Mouse (Mus musculus) MEL-GATA-1-ER (cell line): ENCODE measurements at regions not wholly inside any gene's neighbourhood (a gene's known extent, or its start where the extent isn't known, plus 50 kb on each side); places are given as distances from the start of the nearest gene placed in this dataset.

Experiments used
- DNase-seq: peaks from one replicate; pipeline ENCODE4 v3.0.0-alpha.2; 2012; ENCODE audit warnings: low read depth; ENCODE audit errors: extremely low read depth

GRCm38 (mm10) chr6:31614563-31614962, 50.8 kb upstream of the Podxl start:
- DNase-seq = no peak

DNA sequence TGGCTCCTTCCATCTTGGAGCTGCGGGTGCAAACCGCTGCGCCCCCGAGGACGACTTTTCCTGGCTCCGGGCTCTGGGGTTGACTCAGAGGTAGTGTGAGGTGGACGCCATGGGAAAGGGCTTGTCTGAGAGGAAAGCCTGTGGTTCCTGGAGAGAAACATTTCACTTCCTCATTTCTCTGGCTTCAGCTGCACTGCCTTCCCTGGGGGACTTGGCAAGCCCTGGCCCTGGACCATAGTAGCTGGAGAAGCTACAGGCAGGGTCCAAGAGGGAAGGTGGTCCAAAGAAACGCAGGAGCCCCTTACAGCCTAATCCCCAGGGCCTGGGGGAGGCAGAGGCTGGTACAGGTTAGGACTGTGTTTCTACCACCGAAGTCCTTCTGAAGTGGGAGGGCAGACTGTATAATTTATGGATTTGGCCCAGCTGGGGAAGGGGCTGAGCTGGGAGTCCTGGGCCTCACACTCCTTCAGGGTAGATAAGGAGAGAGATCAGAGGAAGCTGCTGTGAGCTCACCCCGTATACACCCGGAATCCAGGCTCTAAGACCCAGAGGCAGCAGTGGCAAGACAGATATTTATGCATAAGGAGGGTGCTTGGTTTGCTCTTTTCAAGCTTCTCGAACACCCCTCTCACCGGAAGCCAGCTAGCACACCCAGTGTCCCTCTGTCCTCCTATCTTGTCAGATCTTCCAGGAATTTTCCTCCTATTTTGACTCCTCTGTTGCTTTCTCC, 50.0 kb upstream of the Podxl start:
- DNase-seq = peak; percentile 91
